Comparison of ENCODE assay signal across 14 mouse cellular contexts in the genomic region with DNA sequence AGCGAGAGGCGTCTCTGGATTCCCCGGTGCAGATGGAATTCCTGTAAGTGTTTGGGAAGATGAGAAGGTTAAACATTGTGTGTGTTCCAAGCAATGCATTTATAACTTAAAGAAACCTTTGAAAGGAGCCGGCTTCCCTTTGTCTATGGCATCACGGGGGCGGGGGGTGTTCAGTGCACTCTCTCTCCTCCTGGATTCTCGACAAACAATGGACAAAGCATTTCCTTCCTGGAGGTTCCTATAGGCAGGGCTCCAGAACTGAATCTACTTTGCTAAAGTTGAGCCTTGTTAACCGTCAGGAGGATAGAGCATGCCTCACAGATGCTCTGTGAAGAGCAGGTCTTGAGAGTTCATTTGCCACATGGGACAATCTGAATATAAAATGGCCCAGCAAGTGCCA.
DNase-seq lines count a peak whose midpoint lies in the region; ATAC-seq lines count a peak whose summit lies in the region.
"Had no signal": no experiment of that assay in that cellular context is flagged by ENCODE, and none has a peak within 500 bp of the region (broad histone marks: within the 10 kb centered on the region; RNA-seq: fewer than 3 reads in every experiment).

No protein-coding gene starts in this region.

- WGBS in heart, embryonic 12.5 days = 49% methylated on average over 8 of the region's 8 CpGs
- 19% methylated on average over 8 of the region's 8 CpGs for WGBS in lung, embryonic 15.5 days
- 35% methylated on average over 8 of the region's 8 CpGs for WGBS in embryonic facial prominence, embryonic 15.5 days
- 35% methylated on average over 8 of the region's 8 CpGs for WGBS in stomach, embryonic 14.5 days

- no peak overlapping the region for H3K4me3 ChIP-seq in heart, embryonic 12.5 days
- no peak overlapping the region for H3K4me3 ChIP-seq in lung, embryonic 15.5 days
- no peak overlapping the region for H3K4me3 ChIP-seq in embryonic facial prominence, embryonic 15.5 days (replicated peaks)
- no peak overlapping the region for H3K4me3 ChIP-seq in stomach, embryonic 14.5 days (ENCODE audit: low read depth, low read length)
- H3K4me3 ChIP-seq: gastrocnemius, adult 2 months had no signal

- H3K4me2 ChIP-seq in heart, embryonic 12.5 days = no peak overlapping the region
- no peak overlapping the region for H3K4me2 ChIP-seq in lung, embryonic 15.5 days
- no peak overlapping the region for H3K4me2 ChIP-seq in embryonic facial prominence, embryonic 15.5 days (replicated peaks)
- H3K4me2 ChIP-seq in stomach, embryonic 14.5 days (replicated peaks; ENCODE audit: low read depth, low read length) = no peak overlapping the region

- H3K27ac ChIP-seq in heart, embryonic 12.5 days (ENCODE audit: poor library complexity, severe bottlenecking) = peak overlapping the region; percentile 61
- H3K27ac ChIP-seq in lung, embryonic 15.5 days = peak overlapping the region; percentile 84
- peak overlapping the region; percentile 68 for H3K27ac ChIP-seq in embryonic facial prominence, embryonic 15.5 days (replicated peaks)
- H3K27ac ChIP-seq in stomach, embryonic 14.5 days (ENCODE audit: low read length) = peak overlapping the region; percentile 77

- DNase-seq in heart, adult 8-10 months (ENCODE audit: low spot score) = no peak
- no peak for DNase-seq in lung, postnatal 25 days (ENCODE audit: low spot score)
- DNase-seq in adrenal gland, postnatal 36 days = no peak
- DNase-seq in adrenal gland, adult 2 months = no peak
- DNase-seq: cerebellum, postnatal 25 days; gastrocnemius, adult 2 months; kidney, adult 18-20 months; liver, postnatal 0 days; spleen, adult 18-20 months; thymus, postnatal 4 days had no signal

- peaks cover 37% of the 10 kb centered on the region for H3K36me3 ChIP-seq in heart, embryonic 12.5 days
- peaks cover 13% of the 10 kb centered on the region for H3K36me3 ChIP-seq in lung, embryonic 15.5 days
- peaks cover 17% of the 10 kb centered on the region for H3K36me3 ChIP-seq in embryonic facial prominence, embryonic 15.5 days
- peaks cover 4% of the 10 kb centered on the region for H3K36me3 ChIP-seq in stomach, embryonic 14.5 days (ENCODE audit: control insufficient read depth, insufficient read depth, low read length)

- peaks cover 47% of the 10 kb centered on the region for H3K4me1 ChIP-seq in heart, embryonic 12.5 days (replicated peaks)
- peaks cover 65% of the 10 kb centered on the region for H3K4me1 ChIP-seq in lung, embryonic 15.5 days
- H3K4me1 ChIP-seq in embryonic facial prominence, embryonic 15.5 days = peaks cover 25% of the 10 kb centered on the region
- peaks cover 18% of the 10 kb centered on the region for H3K4me1 ChIP-seq in stomach, embryonic 14.5 days (ENCODE audit: control insufficient read depth, insufficient read depth, low read length)

- no peak overlapping the region for H3K9ac ChIP-seq in heart, embryonic 12.5 days
- no peak overlapping the region for H3K9ac ChIP-seq in lung, embryonic 15.5 days
- H3K9ac ChIP-seq in embryonic facial prominence, embryonic 15.5 days = no peak overlapping the region
- H3K9ac ChIP-seq in stomach, embryonic 14.5 days (replicated peaks; ENCODE audit: low read depth, low read length) = no peak overlapping the region
- H3K9ac ChIP-seq: liver, postnatal 0 days had no signal

- ATAC-seq in heart, embryonic 12.5 days (ENCODE audit: insufficient number of reproducible peaks, low FRiP score) = no peak
- no peak for ATAC-seq in lung, embryonic 15.5 days (ENCODE audit: borderline replicate concordance, extremely low read depth, low FRiP score, low TSS enrichment)
- ATAC-seq in embryonic facial prominence, embryonic 15.5 days (ENCODE audit: insufficient number of reproducible peaks, low FRiP score, low TSS enrichment, low read depth) = 0 out of 2 replicates have a peak, but pooled peaks have one; percentile 22
- no peak for ATAC-seq in stomach, embryonic 14.5 days (ENCODE audit: insufficient number of reproducible peaks, insufficient read depth, low FRiP score, low read depth)
- ATAC-seq: liver, postnatal 0 days had no signal

- H3K27me3 ChIP-seq in heart, embryonic 12.5 days (replicated peaks) = no peaks in the 10 kb centered on the region
- no peaks in the 10 kb centered on the region for H3K27me3 ChIP-seq in lung, embryonic 15.5 days
- H3K27me3 ChIP-seq in embryonic facial prominence, embryonic 15.5 days = no peaks in the 10 kb centered on the region
- no peaks in the 10 kb centered on the region for H3K27me3 ChIP-seq in stomach, embryonic 14.5 days (ENCODE audit: control insufficient read depth, insufficient read depth, low read length)

- H3K9me3 ChIP-seq in heart, embryonic 12.5 days (replicated peaks) = no peaks in the 10 kb centered on the region
- H3K9me3 ChIP-seq in lung, embryonic 15.5 days = no peaks in the 10 kb centered on the region
- H3K9me3 ChIP-seq in embryonic facial prominence, embryonic 15.5 days (replicated peaks) = no peaks in the 10 kb centered on the region
- H3K9me3 ChIP-seq in stomach, embryonic 14.5 days (ENCODE audit: control insufficient read depth, low read depth, low read length) = no peaks in the 10 kb centered on the region
